Mouse (Mus musculus) E14TG2a.4 (cell line): ENCODE measurements around the gene Nmnat2.

Experiments
- CTCF ChIP-seq: conservative IDR thresholded peaks from 2 replicates; pipeline ENCODE4 v1.5.1; 2014; ENCODE audit warnings: low read length
- NANOG ChIP-seq: IDR thresholded peaks from 2 replicates; pipeline ENCODE4 v1.6.1; 2014; ENCODE audit warnings: borderline replicate concordance, low read length, mixed read lengths
- POU5F1 ChIP-seq: IDR thresholded peaks from 2 replicates; pipeline ENCODE4 v1.6.1; 2014; ENCODE audit warnings: low read length, borderline replicate concordance

GRCm38 (mm10) chr1:153140747-153141228 is 186.0 kb downstream of the Nmnat2 start:
- no peak for TF ChIP-seq CTCF
- no peak for TF ChIP-seq POU5F1
- TF ChIP-seq NANOG = no peak
